Mouse (Mus musculus) hindbrain, embryonic 12.5 days (tissue): Measurements from ENCODE around the gene Cttnbp2nl. TPM values are rescaled to one million over a fixed set of nuclear protein-coding genes. Genes with fewer than 3 reads are reported as not detected.
A peak's percentile ranks its signal among the peaks of the same experiment; 100 is the strongest.

ENCODE experiments used
- ATAC-seq: fragments of 200-750 bp; cut with Nextera tagmentation; 2 replicates; pipeline ENCODE4 v1.8.0; 2017; ENCODE audit warnings: moderate TSS enrichment; ENCODE audit not compliant: low FRiP score
- H3K27ac ChIP-seq: fragments of 300-500 bp; sonication (generic); 2 replicates; pipeline ENCODE4 v1.5.1; 2016; ENCODE audit warnings: mild to moderate bottlenecking
- H3K27me3 ChIP-seq: fragments of 300-500 bp; sonication (generic); 2 replicates; pipeline ENCODE4 v1.6.1; 2016; ENCODE audit warnings: mild to moderate bottlenecking
- H3K36me3 ChIP-seq: fragments of 300-500 bp; sonication (generic); 2 replicates; pipeline ENCODE4 v1.6.1; 2016; ENCODE audit warnings: mild to moderate bottlenecking
- H3K4me1 ChIP-seq: fragments of 300-500 bp; sonication (generic); 2 replicates; pipeline ENCODE4 v1.6.1; 2016
- H3K4me2 ChIP-seq: fragments of 300-500 bp; sonication (generic); replicated peaks from 2 replicates; pipeline ENCODE4 v1.6.1; 2016; ENCODE audit warnings: mild to moderate bottlenecking
- H3K4me3 ChIP-seq: fragments of 300-500 bp; sonication (generic); 2 replicates; pipeline ENCODE4 v1.5.1; 2016; ENCODE audit warnings: mild to moderate bottlenecking
- H3K9ac ChIP-seq: fragments of 300-500 bp; sonication (generic); 2 replicates; pipeline ENCODE4 v1.6.1; 2016; ENCODE audit warnings: mild to moderate bottlenecking, moderate library complexity
- H3K9me3 ChIP-seq: fragments of 300-500 bp; sonication (generic); replicated peaks from 2 replicates; pipeline ENCODE4 v1.6.1; 2016; ENCODE audit warnings: mild to moderate bottlenecking
- WGBS: fragments of 180-500 bp; shearing (Covaris S2); methylation state at CpG from one replicate; pipeline ENCODE4 v1.1.7; 2016; 5-methylcytosine and 5-hydroxymethylcytosine counted together
- polyA plus RNA-seq: library from polyadenylated mRNA; unstranded; fragments of >200 nt; fragmentation: Nextera tagmentation; extraction: Ambion mirVana; gene quantifications from 2 replicates; pipeline ENCODE4 v1.2.1, GENCODE M21; 2016

The Cttnbp2nl gene
- polyA plus RNA-seq, 1 experiment from 2014 or later = 60.3 TPM

DNA sequence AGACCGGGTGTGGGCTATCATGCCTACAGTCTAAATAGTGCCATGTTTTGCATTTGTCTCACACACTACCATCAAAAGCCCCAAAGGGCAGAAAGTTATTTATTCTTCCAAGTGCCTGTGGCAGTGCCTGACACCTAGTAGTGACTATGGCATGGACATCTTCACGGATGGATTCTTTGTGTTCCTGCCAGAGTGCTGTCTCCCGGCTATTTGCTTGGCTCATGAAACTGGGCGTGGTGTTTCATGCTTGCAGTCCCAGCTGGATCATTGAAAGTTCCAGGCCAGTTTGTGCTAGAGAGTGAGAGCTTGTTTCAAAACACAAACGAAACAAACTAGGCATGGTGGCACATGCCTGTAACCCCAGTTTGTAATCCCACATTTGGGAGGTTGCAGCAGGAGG is 61.2 kb downstream of the Cttnbp2nl start:
- Histone ChIP-seq H3K9me3 (no peaks in the 10 kb centered on the region), H3K4me2 (no peak overlapping the region), H3K27me3 (no peaks in the 10 kb centered on the region), H3K36me3 (no peaks in the 10 kb centered on the region), H3K27ac (no peak overlapping the region), H3K4me3 (no peak overlapping the region), H3K9ac (no peak overlapping the region), H3K4me1 (peaks cover 13% of the 10 kb centered on the region)
- no peak for ATAC-seq
- WGBS = 81% methylated on average over 5 of the region's 5 CpGs

DNA sequence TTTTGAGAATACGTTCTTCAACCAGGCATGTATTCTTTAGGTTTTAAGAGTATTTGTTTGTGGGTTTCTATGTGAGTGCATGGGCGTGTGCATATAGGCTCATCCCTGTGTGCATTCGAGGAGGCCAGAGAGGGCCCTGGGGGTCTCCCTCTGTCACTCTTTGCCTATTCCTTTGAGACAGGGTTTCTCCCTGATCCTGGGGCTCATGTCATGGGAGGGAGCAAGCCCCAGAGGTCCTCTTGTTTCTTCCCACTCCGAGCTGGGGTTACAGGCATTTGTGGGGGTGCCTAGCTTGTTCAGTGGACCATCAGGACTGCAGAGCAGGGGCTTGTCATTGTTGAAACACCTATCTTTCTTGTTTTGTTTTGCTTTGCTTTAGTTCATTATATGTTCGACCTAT is 65.1 kb downstream of the Cttnbp2nl start:
- ATAC-seq = no peak
- no peaks in the 10 kb centered on the region for H3K9me3 ChIP-seq
- no peak overlapping the region for H3K4me2 ChIP-seq
- H3K9ac ChIP-seq = no peak overlapping the region
- no peaks in the 10 kb centered on the region for H3K27me3 ChIP-seq
- H3K36me3 ChIP-seq = no peaks in the 10 kb centered on the region
- WGBS = 77% methylated on average over 5 of the region's 5 CpGs
- H3K27ac ChIP-seq = no peak overlapping the region
- H3K4me3 ChIP-seq = no peak overlapping the region
- H3K4me1 ChIP-seq = 0 out of 2 replicates have a peak, but pooled peaks cover 4% of the 10 kb centered on the region

DNA sequence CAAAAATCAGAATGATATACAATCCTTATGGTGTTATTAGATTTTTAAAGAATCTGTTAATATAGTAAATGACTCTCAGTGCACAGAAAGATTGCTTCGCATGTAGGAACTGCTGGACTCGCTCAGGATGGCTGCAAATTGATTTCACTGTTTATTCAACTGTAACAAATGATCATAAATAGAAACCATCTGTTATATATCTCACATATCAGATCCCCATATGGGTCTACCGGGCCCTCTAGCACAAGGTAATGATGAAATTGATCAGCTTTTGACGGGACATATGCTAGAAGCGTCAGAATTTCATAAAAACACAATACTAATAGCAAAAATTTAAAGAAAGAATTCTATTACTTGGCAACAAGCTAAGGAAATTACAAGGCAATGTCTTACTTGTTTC is 73.2 kb downstream of the Cttnbp2nl start:
- ATAC-seq = no peak
- Histone ChIP-seq H3K4me2 (no peak overlapping the region), H3K4me1 (no peaks in the 10 kb centered on the region), H3K27ac (no peak overlapping the region), H3K27me3 (no peaks in the 10 kb centered on the region), H3K9ac (no peak overlapping the region), H3K9me3 (no peaks in the 10 kb centered on the region), H3K4me3 (no peak overlapping the region), H3K36me3 (no peaks in the 10 kb centered on the region)
- WGBS = 72% methylated on average over 5 of the region's 5 CpGs

DNA sequence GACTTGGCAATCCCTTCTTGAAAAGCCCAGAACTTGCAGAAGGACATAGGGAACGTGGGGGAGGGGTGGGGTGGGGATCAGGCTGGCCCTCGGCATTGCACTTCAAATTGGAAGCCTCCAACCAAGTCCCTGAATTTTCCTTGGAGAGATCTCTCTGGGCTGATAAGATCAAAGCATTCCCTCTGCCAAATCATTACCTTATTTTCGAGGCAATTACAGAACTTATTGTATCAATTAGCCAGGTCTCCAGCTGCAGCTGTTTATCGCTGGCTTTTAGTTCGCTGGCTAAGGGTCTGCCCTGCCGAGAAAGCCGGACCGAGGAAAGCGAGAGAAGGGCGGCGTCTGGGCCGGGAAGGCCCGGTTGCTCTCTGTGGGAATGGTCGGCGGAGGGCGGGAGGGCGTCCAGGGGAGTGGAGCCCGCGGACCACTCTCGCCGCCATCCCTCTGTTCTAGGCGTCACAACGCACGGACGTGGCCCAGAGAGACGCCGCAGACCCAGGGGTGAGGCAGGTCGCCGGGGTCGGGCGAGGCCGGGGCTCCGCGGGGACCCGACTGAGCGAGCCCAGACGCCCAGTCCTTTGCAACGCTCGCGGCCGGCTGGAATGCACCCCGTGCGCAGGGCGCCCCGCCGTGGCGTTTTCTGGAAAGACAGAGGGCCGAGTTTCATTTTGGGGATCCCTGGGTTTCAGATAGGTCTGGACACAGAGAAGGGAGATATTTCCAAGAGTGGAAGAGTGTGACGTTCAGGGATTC is 85.2 kb downstream of the Cttnbp2nl start:
- under 1% methylated on average over 49 of the region's 49 CpGs for WGBS
- ATAC-seq = peak; percentile 75

DNA sequence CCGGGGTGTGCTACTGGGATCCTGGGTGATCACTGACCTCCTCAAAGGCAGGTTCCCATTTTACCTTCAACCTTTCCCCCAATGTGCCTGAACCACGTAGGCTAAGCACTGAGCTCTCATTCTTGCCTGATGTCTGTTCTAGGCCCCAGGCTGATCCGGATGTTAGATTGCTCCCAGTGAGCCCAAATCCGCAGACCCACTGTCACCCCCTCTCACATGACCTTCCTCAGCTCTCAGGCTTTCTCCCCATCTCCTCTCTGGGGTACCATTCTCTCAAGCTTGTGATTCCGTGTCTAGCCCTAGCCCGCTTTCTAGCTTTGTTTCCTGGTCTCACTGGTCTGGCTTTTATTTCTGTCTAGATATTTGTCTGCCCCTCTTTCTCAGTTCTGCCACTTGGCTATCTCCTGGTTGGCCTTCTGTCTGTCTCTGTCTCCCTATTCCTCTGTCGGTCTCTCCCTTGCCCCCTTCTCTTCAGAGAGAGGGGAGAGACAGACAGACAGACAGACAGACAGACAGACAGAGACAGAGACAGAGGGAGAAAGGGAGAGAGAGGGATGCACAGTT is 86.9 kb downstream of the Cttnbp2nl start:
- Histone ChIP-seq H3K27ac (no peak overlapping the region), H3K4me3 (no peak overlapping the region), H3K4me2 (no peak overlapping the region), H3K9me3 (no peaks in the 10 kb centered on the region; the same call in 1 of the 2 replicates), H3K36me3 (no peaks in the 10 kb centered on the region), H3K4me1 (peaks cover 26% of the 10 kb centered on the region), H3K9ac (no peak overlapping the region), H3K27me3 (peaks cover 50% of the 10 kb centered on the region)
- no peak for ATAC-seq
- 81% methylated on average over 7 of the region's 7 CpGs for WGBS

More for the DNA sequence above, 85.2 kb downstream of the Cttnbp2nl start:
- H3K4me2 ChIP-seq = peak overlapping the region; percentile 53
- H3K27me3 ChIP-seq = peaks cover 33% of the 10 kb centered on the region
- peak overlapping the region; percentile 41 for H3K4me3 ChIP-seq
- H3K27ac ChIP-seq = no peak overlapping the region
- peaks cover 11% of the 10 kb centered on the region; the same call in 1 of the 2 replicates for H3K4me1 ChIP-seq
- no peaks in the 10 kb centered on the region; the same call in 1 of the 2 replicates for H3K9me3 ChIP-seq
- no peaks in the 10 kb centered on the region for H3K36me3 ChIP-seq
- H3K9ac ChIP-seq = peak overlapping the region; percentile 64

DNA sequence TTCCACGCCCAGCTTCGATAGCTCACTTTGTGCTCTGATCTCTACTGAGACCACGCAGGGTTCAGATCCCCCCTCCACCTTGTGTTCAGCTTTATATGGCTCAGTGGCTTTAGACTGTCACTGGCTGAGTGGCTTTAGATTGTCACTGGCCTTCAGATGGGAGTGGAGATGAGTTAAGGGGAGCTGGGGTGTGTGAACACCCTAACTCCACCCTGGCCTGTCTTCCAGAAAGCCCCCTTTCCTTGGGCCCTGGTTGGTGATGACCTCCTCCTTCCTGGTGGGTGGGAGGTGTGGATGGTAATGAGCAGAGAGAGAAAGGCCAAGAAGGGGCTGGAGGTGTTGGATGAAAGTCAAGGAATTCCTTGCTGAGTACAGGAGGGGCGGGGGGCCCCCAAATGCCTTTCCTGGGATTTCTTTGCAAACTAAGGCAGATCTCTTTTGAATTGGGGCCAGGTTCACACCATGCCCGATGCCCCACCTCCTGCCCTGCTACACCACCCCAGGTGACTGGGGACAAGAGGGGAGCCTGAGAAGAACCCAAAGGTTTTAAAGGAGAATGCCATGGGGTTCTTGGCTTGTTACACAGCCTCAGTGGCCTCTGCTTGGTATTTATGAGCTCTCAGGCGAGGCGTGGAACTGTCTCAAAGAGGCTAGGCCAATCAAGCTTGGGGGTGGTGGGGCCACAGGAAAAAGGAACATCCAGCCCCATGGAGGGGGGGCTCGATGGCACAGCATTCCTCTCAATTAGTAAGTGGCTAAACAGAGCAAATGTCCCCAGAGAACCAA is 87.7 kb downstream of the Cttnbp2nl start:
- no peak overlapping the region for H3K27ac ChIP-seq
- H3K27me3 ChIP-seq = peaks cover 58% of the 10 kb centered on the region
- H3K4me1 ChIP-seq = peaks cover 30% of the 10 kb centered on the region
- H3K9ac ChIP-seq = no peak overlapping the region
- H3K36me3 ChIP-seq = no peaks in the 10 kb centered on the region
- no peak overlapping the region for H3K4me2 ChIP-seq
- no peaks in the 10 kb centered on the region for H3K9me3 ChIP-seq
- no peak overlapping the region for H3K4me3 ChIP-seq
- no peak for ATAC-seq
- 78% methylated on average over 8 of the region's 8 CpGs for WGBS

DNA sequence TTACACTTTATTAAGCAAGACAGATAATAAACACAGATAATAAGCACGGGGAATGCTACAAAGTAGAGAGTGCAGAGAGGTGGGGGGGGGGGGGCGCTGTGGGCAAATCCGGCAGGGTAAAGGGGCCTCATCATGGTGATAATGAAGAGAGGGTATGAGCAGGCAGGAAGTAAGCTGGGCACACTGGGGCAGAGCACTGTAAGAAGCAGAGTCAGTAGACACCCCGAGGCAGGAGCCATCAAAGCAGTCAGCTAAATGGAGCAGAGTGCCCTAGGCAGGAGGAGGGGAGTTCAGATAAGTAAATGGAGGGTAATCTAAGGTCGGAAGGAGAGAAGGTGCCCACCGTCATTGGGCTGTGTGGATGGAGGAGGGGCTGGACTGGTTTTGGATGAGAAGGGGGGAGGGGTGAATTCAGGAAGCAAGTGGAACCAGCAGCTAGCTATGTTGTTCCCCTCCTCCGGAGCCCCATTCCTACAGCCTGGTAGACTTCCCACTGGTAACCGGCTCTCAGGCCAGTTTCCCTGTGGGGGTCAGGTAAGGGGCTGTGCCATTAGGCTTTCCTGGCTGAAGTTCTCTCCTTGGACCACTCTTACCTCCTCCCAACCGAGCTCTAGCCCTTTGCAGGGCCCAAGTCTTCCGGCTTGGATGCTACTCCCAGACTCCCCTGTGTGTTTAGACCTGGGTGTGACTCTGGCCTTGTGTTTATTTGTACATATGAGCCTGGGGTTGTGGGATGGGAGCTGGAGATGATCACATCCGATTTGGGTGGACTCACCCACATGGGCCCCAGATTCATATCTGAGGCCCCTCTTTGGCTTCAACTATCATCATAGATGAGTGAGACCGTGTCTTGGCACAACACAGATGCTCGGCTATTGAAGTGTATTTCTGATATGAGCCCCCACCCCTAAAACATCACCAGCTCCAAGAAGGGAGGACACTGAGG is 89.3 kb downstream of the Cttnbp2nl start:
- Histone ChIP-seq H3K9me3 (no peaks in the 10 kb centered on the region), H3K4me3 (no peak overlapping the region), H3K36me3 (no peaks in the 10 kb centered on the region), H3K27me3 (peaks cover 74% of the 10 kb centered on the region), H3K27ac (no peak overlapping the region), H3K4me2 (no peak overlapping the region), H3K9ac (no peak overlapping the region), H3K4me1 (peaks cover 30% of the 10 kb centered on the region)
- 25% methylated on average over 13 of the region's 13 CpGs for WGBS
- ATAC-seq = no peak

DNA sequence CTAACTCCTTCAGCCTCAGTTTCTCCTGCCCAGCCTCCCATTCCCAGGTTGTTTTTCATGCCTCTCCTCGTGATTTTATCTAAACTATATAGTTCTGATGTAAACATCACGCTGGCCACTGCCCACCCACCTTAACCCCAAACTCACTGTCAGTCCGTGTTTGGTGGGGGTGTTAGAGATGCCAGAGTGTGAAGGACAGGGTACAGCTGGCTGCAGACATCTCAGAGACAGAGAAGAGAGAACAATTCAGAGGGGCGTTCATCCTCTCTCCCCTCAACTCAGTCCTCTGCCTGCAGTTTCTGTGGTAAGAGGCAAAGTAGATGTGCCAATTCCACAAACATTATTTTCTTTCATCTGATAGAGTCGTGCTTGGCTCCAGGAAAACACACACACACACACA is 90.1 kb downstream of the Cttnbp2nl start:
- Histone ChIP-seq H3K36me3 (no peaks in the 10 kb centered on the region), H3K9ac (no peak overlapping the region), H3K27ac (no peak overlapping the region), H3K4me3 (no peak overlapping the region), H3K27me3 (peaks cover 78% of the 10 kb centered on the region), H3K9me3 (no peaks in the 10 kb centered on the region), H3K4me2 (no peak overlapping the region), H3K4me1 (peaks cover 30% of the 10 kb centered on the region)
- WGBS = 10% methylated on average over 5 of the region's 5 CpGs
- no peak for ATAC-seq

DNA sequence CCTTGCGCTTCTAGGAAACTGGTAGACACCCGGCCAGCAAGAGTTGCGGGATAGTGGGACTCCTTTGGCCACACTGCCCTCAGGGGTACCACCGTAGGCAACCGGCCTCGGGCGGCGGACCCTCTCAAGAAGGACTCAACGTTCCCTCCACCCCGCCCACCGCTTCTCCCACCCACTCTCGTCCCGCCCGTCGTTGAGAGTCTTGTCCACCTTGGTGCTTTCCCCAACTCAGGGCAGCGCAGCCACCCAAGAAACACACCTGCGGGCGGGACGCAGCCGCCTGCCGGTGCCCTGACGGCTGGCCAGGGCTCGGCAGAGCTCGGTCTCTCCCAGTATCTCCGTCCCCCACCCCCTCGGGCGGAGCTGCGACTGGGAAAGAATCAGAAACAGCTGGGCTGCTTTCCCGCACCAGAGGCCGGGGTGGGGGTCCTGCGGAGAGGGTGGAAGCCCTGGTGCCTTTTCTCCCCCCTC is 90.8 kb downstream of the Cttnbp2nl start:
- 1% methylated on average over 31 of the region's 31 CpGs for WGBS
- H3K36me3 ChIP-seq = no peaks in the 10 kb centered on the region
- H3K27ac ChIP-seq = no peak overlapping the region
- peak overlapping the region; percentile 79 for H3K4me2 ChIP-seq
- H3K9ac ChIP-seq = peak overlapping the region; percentile 54
- peaks cover 25% of the 10 kb centered on the region for H3K4me1 ChIP-seq
- H3K9me3 ChIP-seq = no peaks in the 10 kb centered on the region
- peaks cover 78% of the 10 kb centered on the region for H3K27me3 ChIP-seq
- peak overlapping the region; percentile 57 for H3K4me3 ChIP-seq
- 0 out of 2 replicates have a peak, but pooled peaks have one; percentile 18 for ATAC-seq

DNA sequence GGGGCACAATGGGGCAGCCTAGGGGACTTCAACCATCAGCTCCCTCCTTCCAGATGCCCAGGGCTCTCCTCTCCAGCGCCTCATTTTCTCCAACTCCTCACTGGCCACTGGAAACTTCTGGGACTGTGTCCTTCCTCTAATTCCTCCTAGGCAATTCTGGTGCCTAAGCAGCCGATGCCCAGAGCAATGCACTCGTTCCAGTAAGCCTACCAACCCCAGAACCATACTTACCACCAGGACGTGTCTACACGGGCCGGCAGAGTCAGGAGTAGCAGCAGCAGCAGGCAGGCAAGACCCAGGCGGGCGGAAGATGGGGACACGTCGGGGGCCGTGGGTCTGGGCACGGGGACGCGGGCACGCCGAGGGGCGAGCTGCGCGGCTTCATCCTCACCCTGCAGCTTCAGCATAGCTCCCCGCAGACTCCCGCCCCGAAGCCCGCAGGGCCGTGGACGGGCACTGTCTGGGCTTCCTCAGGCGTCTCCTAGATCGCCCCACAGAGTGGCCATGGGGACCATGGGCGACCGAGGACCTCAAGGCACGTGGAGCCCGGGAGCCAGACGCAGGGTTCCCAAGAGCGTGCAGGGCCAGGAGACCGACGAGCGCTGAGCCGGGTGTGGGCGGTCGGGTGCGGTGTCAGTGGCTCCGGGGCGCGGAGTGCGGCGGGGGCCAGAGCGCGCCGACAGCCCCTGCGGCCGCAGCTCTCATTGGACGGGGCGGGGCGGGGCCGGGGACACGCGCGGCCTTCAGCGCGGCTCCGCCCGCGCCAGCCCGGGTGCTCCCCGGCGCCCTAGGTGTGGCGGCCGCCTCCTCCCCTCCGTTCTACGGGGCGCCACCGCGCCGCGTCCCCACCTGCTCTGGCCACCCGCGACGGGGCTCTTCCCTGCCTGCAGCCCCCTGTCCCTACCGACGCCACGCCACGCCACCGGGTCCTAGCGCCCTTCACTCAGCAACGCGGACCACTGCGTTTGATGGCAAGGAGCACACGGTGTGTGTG is 91.6 kb downstream of the Cttnbp2nl start, which contains the start of gene Wnt2b:
Wnt2b (minus strand) TSS at position 856 of the 994 bp plus-strand sequence.
- Histone ChIP-seq H3K9ac (peak within 1 kb of the TSS; percentile 54), H3K27ac (no peak within 1 kb of the TSS), H3K9me3 (no peaks in the 10 kb centered on the region), H3K4me1 (peaks cover 25% of the 10 kb centered on the region), H3K4me2 (peak within 1 kb of the TSS; percentile 79), H3K27me3 (peaks cover 75% of the 10 kb centered on the region), H3K36me3 (no peaks in the 10 kb centered on the region), H3K4me3 (peak within 1 kb of the TSS; percentile 57)
- ATAC-seq = peak; percentile 63
- 2% methylated on average over 82 of the region's 87 CpGs for WGBS
